Comparison of ENCODE assay signal across 21 mouse cellular contexts in the genomic region with DNA sequence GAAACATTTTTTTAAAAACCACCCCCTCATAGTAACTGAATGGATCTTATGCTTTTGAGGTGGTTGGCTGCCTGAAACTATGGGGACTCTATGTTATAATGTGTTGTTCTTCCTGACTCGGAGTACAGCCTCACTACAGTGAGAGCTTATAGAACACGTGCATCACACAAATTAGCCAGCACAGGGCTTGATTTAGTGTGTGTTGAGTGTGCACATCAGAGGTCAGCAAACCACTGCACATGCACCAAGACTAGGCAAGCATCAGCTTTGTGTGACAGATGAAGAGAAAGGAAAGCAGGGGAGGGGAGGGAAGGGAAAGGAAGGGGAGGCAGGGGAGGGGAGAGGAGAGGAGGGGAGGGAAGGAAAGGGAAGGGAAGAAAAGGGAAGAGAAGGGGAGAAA.
"Had no signal": no experiment of that assay in that cellular context is flagged by ENCODE, and none has a peak within 500 bp of the region (broad histone marks: within the 10 kb centered on the region; RNA-seq: fewer than 3 reads in every experiment).

No protein-coding gene starts in this region.

- H3K27ac ChIP-seq: lung, embryonic 15.5 days; macrophage; midbrain, embryonic 13.5 days; midbrain, embryonic 15.5 days; neural tube, embryonic 13.5 days; neural tube, embryonic 15.5 days had no signal

- H3K9ac ChIP-seq: lung, embryonic 15.5 days; midbrain, embryonic 13.5 days; midbrain, embryonic 15.5 days; neural tube, embryonic 13.5 days; neural tube, embryonic 15.5 days had no signal

- H3K9me3 ChIP-seq: lung, embryonic 15.5 days; midbrain, embryonic 13.5 days; midbrain, embryonic 15.5 days; neural tube, embryonic 13.5 days; neural tube, embryonic 15.5 days had no signal

- DNase-seq: lung, adult 2 months; lung, postnatal 14 days; lung, postnatal 36 days; retina, postnatal 1 day; right cerebral cortex, adult 18-20 months; right cerebral cortex, postnatal 25 days; right cerebral cortex, postnatal 4 days; spleen, adult 18-20 months; thymus, adult 18-20 months; thymus, postnatal 14 days; thymus, postnatal 36 days had no signal

- H3K27me3 ChIP-seq: lung, embryonic 15.5 days; megakaryocyte, embryonic 14.5 days; midbrain, embryonic 15.5 days; neural tube, embryonic 15.5 days had no signal

- H3K4me3 ChIP-seq: lung, embryonic 15.5 days; megakaryocyte, embryonic 14.5 days; midbrain, embryonic 13.5 days; midbrain, embryonic 15.5 days; myocyte; neural tube, embryonic 13.5 days; neural tube, embryonic 15.5 days had no signal

- H3K4me2 ChIP-seq: lung, embryonic 15.5 days; midbrain, embryonic 11.5 days; midbrain, embryonic 13.5 days; midbrain, embryonic 15.5 days; neural tube, embryonic 13.5 days; neural tube, embryonic 15.5 days had no signal

- ATAC-seq: lung, postnatal 0 days; midbrain, embryonic 13.5 days; midbrain, embryonic 15.5 days had no signal

- H3K36me3 ChIP-seq: lung, embryonic 15.5 days; midbrain, embryonic 13.5 days; midbrain, embryonic 15.5 days; neural tube, embryonic 13.5 days; neural tube, embryonic 15.5 days had no signal
